Mouse (Mus musculus) heart, adult 11 months (tissue): ENCODE measurements around the gene Ppp1r2.
"Not testable (repeated sequence)": the region's sequence is repeated elsewhere in the genome, so short reads cannot be mapped to it uniquely, and the experiment has no call there.

Experiments used
- DNase-seq: peaks from one replicate; pipeline ENCODE4 v3.0.0; 2022

Gene Ppp1r2

DNA sequence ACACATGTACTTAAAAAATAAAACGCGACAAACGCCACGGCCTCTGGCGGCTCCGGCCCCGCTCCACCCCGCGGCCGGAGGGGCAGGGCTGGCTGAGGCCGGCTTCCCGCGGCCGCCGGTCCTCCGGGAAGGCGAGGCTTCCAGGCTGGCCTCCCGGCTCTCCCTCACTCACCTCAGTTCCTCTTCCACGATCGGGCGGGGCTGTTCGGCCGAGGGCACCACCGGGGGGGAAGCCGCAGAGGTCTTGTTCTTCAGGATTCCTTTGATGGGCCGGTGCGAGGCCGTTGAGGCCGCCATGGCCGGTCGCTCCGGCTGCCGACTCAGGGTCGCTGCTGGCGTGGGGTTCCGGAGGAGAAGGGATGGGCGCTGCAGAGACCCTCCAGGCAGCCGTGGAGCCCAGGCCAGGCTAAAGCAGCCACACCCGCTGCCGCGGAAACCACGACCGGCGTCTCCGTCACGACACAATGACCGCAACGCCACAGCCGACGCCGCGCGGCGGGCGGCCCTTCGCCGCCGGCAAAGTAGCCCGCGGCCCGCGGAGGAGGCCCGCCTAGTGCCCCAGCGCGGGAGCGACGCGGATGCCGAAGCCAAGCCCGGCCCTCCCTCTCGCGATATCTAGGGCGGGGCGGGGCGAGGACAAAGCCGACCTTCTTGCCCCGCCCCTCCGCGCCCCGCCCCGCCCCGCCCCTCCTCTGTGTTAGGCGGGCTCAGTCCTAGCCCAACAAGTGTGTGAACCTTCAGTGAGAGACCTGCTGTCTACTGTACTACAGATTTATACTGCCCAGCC, at the start of gene Ppp1r2:
TSS of gene Ppp1r2 (minus strand) at position 604 of the 787 bp plus-strand sequence.
- DNase-seq = peak; percentile 99

- no peak for DNase-seq
These were observed 46.4 kb upstream of the Ppp1r2 start for GRCm38 (mm10) chr16:31321501-31321900.

GRCm38 (mm10) chr16:31320954-31321353, 45.9 kb upstream of the Ppp1r2 start:
- DNase-seq = no peak

GRCm38 (mm10) chr16:31319723-31320122, 44.6 kb upstream of the Ppp1r2 start:
- DNase-seq = not testable (repeated sequence)

DNA sequence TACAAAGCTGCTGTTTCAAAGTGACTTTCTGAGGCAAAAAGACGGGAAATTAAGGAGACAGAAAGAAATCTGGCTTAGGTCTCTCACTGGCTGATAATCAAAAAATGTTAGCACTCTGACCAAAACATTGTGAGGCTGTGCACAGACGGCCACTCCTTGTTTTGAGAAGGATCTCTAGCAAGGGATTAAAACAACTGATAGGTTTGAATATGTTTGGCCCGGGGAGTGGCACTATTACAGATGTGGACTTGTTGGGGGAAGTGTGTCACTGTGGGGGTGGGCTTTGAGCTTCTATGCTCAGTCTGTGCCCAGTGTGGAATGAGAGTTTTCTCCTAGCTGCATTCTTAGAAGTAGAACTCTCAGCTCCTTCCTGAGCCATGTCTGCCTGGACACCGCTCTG, 44.2 kb upstream of the Ppp1r2 start:
- peak; percentile 93 for DNase-seq

DNA sequence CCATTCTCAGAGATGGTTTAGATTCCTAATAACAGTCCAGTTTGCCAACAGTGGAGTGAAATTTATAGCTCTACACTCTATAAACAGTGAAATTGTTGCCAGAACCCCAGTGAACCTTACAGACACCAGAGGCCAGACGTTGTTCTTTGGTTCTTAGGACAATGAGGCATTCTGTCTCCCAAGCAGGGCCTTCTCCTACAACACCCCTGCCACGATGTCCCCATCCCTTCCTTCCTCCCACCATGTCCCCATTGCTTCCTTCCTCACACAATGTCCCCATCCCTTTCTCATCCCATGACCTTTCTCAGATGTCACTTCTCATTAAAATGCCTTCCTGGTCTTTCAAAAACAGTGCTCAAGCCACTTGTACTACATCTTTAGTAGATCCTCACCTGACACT, 43.3 kb upstream of the Ppp1r2 start:
- peak; percentile 85 for DNase-seq

- DNase-seq = peak; percentile 99
These were observed 41.4 kb upstream of the Ppp1r2 start for GRCm38 (mm10) chr16:31316246-31317143.

GRCm38 (mm10) chr16:31315294-31315693, 40.2 kb upstream of the Ppp1r2 start:
- no peak for DNase-seq

GRCm38 (mm10) chr16:31314497-31315233, 39.6 kb upstream of the Ppp1r2 start, which contains the start of gene Apod:
Gene Apod (minus strand): TSS chr16:31314808.
- DNase-seq = peak; percentile 92

DNA sequence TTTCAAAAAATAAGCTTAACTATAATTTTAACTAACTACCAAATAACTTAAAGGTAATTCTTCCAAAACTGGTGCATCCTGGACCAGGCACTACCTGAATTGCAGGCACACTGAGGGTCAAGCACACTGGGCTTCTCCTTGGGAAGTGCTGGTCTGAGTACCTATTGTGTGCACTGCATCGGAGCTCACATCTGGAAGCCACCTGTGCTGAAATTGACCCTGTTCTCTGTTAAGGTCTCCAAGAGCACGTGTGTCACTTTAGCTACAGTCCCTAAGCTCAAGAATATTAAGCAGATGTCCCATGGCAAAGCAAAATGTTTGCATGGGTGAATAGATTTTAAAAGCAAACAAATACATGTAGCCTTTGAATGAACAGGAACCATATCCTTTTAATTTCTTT, 38.5 kb upstream of the Ppp1r2 start:
- DNase-seq = no peak

DNA sequence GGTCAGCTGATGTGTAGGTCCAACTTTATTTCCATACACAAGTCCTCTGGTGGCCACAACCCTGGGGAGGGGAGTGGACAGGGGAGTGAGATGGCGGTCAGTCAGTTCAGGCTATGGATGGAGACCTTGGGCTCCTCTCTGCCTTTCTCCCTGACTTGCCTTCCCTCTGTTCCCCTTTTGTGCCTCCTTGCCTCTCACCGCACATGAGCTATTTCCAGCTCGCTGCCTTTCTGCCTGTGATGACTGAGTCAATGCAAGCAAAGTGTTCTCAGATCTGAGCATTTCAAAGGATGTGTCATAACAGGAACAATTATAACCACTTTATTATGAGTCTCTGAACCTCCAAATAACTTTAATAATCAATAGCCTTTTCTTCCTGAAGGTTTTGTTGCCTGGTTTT, 37.2 kb upstream of the Ppp1r2 start:
- no peak for DNase-seq

DNA sequence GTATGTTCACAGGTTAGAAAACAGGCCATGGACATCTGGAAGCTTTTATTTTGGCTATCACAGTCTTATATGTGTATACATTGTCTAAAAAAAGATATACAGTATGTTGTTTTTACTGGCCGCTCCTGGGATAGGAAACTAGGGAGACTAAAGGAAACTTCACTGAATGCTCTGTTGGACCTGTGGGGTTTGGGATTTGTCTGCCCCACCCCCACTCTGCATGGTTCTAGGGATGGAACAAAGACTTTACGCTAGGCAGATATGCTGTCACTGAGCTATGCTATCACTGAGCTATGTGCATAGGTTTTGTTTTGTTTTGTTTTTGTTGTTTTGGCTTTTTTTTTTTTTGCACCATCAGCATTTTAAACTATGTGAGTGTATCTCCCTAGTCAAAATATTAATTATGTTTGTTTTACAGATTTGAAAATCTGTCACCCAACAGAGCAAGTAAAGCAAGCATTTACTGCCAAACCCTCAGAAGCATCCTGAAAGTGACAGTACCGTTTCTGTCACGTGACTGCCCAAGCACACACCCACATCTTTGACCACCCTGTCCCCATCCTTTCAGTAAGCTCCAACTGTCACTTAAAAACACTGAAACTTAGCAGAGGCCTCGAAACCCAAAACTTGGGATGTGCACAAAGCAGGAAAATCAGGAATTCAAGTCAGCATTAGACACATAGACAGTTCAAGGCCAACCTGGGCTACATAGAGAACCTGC, 30.3 kb upstream of the Ppp1r2 start:
- DNase-seq = no peak

DNA sequence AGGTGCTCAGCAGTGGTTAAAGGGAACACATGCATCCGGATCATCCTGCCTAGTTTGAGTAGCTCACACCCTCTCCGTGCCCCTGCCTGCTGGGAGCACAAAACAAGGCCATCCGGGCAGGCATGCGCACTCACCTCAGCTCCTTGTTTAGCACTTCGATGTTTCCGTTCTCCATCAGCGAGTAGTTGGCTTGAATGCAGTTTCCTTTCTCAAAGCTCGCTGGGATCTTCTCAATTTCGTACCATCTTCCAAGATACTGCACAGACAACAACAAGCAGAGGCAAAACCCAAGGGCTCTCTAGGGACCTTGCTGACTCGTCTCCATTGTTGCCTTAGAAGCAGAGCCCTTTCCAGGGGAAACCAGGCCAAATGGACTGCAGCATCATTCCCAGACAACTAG, 28.2 kb upstream of the Ppp1r2 start:
- DNase-seq = peak; percentile 98

DNA sequence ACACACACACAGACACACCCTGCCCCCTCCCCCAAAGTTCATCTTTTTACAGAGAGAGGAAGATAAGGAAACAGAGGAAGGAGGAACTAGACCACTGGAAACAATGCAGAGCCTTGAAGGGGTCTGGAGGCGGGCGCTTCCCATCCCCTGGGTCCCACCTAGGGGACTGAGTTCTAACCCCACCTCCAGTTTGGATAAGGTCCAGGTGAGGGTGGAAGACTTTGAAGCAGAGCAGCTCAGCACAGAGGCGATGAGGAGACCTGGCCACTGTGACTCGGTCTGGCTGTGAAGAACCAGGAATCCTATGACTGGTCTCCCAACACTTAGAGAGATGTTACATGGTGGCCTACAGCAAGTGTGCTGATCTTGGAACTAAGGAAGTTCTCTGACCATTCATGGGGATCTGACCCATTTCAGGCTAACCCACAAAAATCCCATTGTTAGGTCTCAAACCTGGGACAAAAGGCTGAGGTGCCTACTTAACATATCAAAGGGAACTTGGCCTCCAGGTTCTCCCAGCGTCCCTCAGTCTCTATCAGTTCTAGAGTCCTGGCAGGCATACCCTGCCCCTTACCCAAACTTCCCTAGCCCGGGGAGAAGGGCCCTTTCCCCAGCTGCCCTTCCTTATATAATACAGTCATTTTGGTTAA, 25.9 kb upstream of the Ppp1r2 start:
- peak; percentile 79 for DNase-seq

DNA sequence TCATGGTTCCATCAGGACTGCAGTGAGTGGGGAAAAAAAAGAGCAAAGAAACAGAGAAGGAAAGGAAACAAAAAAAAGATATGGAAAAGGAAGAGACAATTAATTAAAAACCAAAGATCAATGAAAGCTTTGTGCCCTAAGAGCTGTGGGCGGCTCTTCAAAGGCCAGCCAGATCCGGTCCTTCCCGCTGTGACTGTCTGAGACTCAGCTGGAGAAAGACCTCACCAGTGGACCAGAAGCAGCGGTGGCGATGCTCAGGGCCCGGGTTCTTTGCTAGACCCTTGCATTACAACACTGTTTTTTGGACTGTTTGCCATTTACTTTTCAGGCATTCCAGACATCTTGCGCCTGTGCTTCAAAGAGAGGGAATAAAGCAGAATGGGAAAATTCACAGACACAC, 25.4 kb upstream of the Ppp1r2 start:
- DNase-seq = no peak

GRCm38 (mm10) chr16:31299960-31300353, 24.9 kb upstream of the Ppp1r2 start:
- DNase-seq = no peak

DNA sequence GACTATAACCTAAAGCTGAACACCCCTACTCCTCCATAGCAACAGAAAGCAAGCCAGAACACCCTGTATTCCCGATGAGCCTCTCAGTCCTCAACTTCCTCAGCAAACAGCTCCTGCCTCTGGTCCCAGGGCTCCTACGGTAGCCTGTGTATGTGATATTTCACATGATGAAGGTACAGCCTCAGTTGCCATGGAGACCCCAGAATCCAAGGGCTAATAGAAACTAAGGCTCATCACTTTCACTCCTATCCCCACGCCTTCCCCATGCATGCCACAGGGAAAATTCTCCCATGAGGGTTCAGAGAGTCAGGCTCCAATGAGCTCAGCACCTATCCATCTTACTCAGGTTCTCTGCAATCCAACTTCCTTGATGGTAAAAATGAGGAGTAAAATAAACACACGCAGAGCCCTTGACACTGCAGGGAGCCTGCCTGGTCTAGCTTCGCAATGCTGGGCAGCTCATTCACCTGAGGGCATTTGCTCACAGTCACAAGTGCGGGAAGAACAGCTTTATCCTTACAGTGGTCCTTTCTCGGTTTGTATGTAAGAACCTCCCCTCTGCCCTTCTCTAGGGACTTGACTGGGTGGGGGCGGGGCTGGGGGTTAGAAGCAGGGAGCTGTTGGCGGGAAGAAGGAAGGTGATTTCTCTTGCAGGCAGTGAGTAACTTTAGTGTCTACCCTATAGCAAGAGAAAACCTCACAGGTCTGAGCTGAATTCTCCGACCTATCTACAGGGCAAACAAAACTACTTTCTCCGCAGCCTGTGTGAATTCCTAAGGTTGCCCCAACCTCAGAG, 24.3 kb upstream of the Ppp1r2 start:
- no peak for DNase-seq

DNA sequence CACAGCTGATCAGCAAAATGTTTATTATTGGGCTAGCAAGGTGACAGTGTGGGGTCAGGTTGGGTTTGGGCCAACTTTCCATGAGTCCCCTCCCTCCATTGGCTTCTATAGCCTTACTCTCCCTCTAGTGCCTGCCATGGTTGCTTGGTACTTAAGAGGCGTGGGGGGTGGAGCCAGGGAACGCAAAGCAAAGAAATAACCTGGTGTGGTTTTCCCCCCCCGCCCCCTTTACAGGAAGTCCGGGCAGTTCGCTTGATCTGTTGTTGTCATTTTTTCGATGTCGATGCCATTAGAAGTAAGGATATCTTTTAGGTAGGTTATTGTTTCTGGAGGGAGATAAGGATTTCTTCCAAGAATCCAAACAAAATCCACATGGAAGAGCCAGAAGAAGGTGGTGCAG, 22.0 kb upstream of the Ppp1r2 start:
- no peak for DNase-seq

GRCm38 (mm10) chr16:31293761-31294160, 18.7 kb upstream of the Ppp1r2 start:
- DNase-seq = no peak

DNA sequence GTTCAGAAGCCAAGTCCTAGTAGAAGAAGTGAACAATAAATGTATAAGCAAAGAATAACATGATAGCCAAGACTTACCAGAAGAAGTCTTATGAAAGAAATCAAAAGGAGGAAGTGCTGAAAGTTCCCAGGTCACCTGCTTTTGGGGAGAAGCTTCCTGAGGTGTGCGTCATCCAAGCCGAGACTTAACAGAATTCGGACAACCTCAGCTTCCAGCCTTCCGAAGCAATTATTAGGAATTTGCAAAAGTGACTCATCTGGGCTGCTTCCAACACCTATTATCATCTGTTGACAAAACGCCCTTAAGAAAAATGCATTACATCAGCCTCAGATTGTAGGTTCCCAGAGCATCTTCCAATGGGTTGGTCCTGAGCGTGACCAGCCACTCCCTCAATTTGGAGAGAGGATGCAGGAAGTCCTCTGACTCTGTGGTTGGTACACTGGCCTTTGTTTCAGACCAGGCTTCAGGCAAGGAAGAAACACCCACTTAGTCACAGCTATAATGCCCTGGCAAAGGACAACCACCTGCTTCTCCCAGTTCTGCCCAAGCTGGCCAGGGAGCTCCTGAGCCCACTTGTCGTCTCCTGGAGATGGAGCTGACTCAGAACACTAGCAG, 15.8 kb upstream of the Ppp1r2 start:
- DNase-seq = peak; percentile 98

GRCm38 (mm10) chr16:31290281-31290680, 15.2 kb upstream of the Ppp1r2 start:
- peak; percentile 99 for DNase-seq
